Mouse (Mus musculus) embryo, embryonic 11.5 days (tissue): Measurements from ENCODE around the gene Dnajc7.
A peak's percentile ranks its signal among the peaks of the same experiment; 100 is the strongest.
"Not testable (repeated sequence)": the region's sequence is repeated elsewhere in the genome, so short reads cannot be mapped to it uniquely, and the experiment has no call there.

Source experiments
- DNase-seq: peaks from one replicate; pipeline ENCODE4 v3.0.0-alpha.2; 2012; ENCODE audit warnings: low read depth, low spot score

The Dnajc7 gene

DNA sequence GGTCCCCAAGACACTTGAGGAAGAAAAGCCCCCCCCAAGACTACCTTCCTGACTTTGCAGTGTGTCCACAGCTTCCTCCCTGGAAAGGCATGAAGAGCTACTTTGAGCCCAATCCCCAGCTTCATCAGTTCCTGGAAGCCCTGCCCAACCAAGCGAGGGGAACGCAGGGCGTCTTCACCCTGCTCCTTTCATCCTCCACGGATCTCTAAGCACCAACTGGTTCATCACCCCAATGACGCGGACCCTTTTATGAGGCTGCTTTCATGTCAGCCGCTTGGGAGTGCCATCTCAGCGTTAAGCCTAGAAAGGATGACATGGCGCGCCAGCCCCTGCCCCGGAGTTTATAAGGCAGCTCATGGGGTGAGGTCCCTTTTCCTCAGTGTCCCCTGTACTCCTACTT lies at the start of gene Dnajc7:
TSS of gene Dnajc7 (minus strand) at position 187 of the 400 bp plus-strand sequence.
- DNase-seq = no peak

- no peak for DNase-seq
Observed at GRCm38 (mm10) chr11:100659806-100660205, 39.8 kb upstream of the Dnajc7 start.

- no peak for DNase-seq
Observed at GRCm38 (mm10) chr11:100656458-100656857, 36.5 kb upstream of the Dnajc7 start.

- DNase-seq = not testable (repeated sequence)
Observed at GRCm38 (mm10) chr11:100655589-100655988, 35.6 kb upstream of the Dnajc7 start.

DNA sequence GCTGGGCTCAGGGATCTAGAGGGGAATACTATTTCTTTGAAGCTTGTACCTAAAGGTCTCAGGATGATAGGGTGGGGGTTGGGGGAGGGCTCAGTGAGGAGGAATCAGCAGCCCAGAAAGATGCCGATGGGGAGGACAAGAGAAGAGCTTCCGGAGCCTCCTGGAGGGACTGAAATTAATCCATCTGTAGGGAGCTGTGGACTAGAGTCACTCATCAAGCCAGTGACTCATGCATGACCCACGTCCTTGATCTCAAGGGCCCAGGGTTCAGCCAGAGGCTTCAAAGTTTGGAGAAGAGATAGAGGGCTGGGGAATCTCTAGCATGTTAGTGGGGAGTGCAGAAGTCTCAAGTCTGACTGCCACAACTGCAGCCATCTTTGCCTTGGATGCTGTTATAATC lies 31.8 kb upstream of the Dnajc7 start:
- no peak for DNase-seq

- DNase-seq = no peak
Observed at GRCm38 (mm10) chr11:100651205-100651604, 31.2 kb upstream of the Dnajc7 start.

- DNase-seq = no peak
Observed at GRCm38 (mm10) chr11:100648405-100648804, 28.4 kb upstream of the Dnajc7 start.

- DNase-seq = no peak
Observed at GRCm38 (mm10) chr11:100646265-100646664, 26.3 kb upstream of the Dnajc7 start.

DNA sequence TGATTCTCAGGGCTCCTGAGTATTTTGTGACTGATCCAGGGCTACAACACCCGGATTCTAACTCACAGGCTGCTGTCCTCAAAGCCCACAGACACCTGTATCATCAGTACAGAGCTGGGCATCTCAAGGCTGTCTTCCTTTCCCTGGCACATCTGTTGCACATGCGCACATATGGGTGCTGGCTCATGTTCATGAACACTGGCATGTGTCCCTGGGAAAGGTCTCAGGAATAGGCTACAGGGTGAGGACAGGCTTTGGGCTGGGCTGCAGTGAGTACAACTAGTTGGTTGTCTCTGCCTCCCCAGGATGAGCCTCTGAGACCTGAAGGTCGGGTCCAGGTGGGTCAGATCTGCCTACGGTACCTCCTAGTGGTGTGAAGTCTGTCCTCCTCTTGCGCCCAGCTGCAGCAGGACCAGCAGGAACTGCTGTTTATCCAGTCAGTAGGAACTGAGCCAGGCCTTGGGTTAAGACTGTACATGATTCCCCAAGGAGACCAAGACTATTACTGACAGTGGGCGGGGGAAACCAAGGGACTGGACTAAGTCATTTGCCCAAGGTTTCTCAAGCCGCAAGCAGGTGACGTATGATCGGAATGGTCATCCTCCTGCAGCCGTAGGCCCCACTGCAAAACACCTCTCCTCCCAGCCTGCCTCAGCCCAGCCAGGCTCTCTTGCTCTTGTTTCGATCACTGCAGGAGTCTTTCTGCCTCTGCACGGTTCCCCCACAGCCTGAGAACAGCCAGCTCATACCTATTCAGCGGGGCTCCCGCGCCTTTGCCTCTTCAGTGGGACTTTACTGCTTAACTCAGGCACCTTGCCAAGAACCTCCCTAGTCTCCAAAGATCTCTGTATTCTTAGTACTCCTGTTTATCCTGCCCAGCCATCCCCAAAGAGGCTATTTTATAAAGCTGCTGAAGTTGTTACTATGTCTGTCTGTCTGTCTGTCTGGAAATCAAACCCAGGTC lies 23.9 kb upstream of the Dnajc7 start:
- no peak for DNase-seq

- peak; percentile 27 for DNase-seq
Observed at GRCm38 (mm10) chr11:100640159-100640906, 20.4 kb upstream of the Dnajc7 start.

- no peak for DNase-seq
Observed at GRCm38 (mm10) chr11:100634530-100634929, 14.6 kb upstream of the Dnajc7 start.

GRCm38 (mm10) chr11:100628862-100629352 lies 8.9 kb upstream of the Dnajc7 start:
- DNase-seq = no peak

DNA sequence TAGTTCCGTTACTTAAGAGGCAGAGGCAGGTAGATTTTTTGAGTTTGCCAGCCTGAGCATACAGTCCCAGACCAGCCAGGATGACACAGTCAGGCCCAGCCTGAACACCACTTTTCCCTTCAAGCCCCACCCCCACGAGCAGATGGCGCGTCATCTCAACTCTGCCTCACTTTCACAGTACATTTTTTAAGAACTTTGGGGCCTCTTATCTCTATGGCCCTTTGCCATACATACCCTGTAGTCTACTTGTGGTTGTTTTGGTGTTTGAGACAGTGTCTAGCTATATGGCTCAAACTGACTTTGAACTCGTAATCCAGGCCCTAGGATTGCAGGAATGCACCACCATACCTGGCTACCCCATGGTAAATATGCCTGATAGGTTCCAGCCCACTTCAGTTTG lies 8.1 kb upstream of the Dnajc7 start:
- DNase-seq = no peak

GRCm38 (mm10) chr11:100626701-100627195 lies 6.8 kb upstream of the Dnajc7 start:
- no peak for DNase-seq

GRCm38 (mm10) chr11:100625754-100626700 lies 6.1 kb upstream of the Dnajc7 start:
- no peak for DNase-seq

GRCm38 (mm10) chr11:100623867-100624266 lies 3.9 kb upstream of the Dnajc7 start:
- no peak for DNase-seq

- peak; percentile 86 for DNase-seq
Observed at GRCm38 (mm10) chr11:100622714-100623113, 2.7 kb upstream of the Dnajc7 start.

DNA sequence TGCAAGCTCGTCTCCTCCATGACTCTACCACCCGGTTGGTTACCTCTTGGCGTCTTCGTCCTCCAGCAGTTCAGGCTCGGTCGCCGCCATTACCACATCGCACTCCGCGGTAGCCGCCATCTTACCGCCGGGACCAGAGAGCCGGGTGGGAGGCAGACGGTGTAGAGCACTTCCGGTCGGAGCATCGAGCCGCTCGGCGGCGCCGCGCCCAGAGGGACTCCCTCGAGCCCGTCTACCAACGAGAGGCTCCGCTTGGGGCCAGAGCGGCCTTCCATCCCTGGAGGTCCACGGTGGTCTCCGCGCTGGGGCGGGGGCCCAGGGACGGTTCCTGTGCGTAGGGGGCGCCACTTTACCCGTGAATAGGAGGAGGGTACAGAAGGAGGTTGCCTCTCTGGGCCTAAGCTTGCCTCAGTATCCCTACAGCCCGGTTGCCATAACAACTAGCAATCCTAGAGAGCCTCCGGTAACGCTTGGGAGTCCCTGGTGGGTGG lies 438 bp downstream of the Dnajc7 start:
- peak; percentile 97 for DNase-seq

- DNase-seq = peak; percentile 57
Observed at GRCm38 (mm10) chr11:100618761-100619484, 1.0 kb downstream of the Dnajc7 start, which contains the start of gene Nkiras2. TSS of gene Nkiras2 (plus strand) at chr11:100619244.

- DNase-seq = no peak
Observed at GRCm38 (mm10) chr11:100617480-100617879, 2.5 kb downstream of the Dnajc7 start.
